Mouse (Mus musculus) kidney, postnatal 4 days (tissue): ENCODE results near the gene Klk13.

Experiments
- DNase-seq, 2 experiments: peaks; one replicate each; pipeline ENCODE4 v3.0.0; 2021; ENCODE audit warnings: mixed read lengths in 2 of 2

The Klk13 gene

DNA sequence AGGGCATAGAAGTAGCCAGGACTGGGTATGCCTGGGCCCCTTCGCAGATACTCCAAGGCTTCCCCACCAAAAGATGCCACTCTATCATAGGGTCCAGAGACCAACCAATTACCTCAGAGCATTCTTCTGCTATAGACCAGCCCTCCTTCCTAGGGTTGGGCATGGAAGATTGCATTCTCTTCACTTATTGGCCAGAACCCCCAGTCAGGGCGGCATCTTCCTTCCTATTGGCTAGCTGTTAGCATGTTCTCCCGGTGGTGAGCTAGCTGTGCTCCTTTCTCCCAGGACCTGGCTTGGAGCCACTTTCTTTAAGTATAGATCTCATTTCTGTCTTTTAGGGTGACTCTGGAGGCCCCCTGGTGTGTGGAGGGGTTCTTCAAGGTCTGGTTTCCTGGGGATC, 60.5 kb downstream of the Klk13 start:
- DNase-seq: no peak

- no peak for DNase-seq
Observed at GRCm38 (mm10) chr7:43774364-43774763, 62.0 kb downstream of the Klk13 start, which contains the start of gene Klk11. Gene Klk11, plus strand, starts transcription at chr7:43774604.

- DNase-seq: no peak
Observed at GRCm38 (mm10) chr7:43774802-43775201, 62.4 kb downstream of the Klk13 start.

- DNase-seq: no peak
Observed at GRCm38 (mm10) chr7:43775311-43776057, 63.1 kb downstream of the Klk13 start.

DNA sequence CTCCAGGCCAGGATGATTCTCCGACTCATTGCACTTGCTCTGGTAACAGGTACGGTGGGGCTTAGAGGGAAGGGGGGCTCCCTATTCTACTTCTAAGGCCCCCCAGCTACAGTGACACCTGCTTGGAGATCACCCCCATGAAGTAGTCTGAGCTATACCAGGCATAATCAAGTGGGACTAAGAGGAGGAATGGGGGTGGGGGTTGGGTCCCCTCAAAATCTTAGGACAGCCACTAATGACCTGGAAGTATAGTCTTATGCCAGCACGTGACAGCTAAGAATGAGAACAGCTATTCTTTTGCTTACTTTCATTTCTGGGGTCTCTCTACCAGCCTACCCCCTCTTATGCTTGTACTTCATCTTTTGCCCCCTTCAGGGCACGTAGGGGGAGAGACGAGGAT, 64.1 kb downstream of the Klk13 start:
- DNase-seq: no peak
